Mouse (Mus musculus): ENCODE results near the gene AU040320.

GRCm38 (mm10) chr4:126734700-126735381, 18.5 kb upstream of the AU040320 start:
- TF ChIP-seq POLR2A (IDR thresholded peaks at IDR 0.05; ENCODE audit: borderline replicate concordance, control insufficient read depth, low read depth, low read length): no peak
- TF ChIP-seq CTCF (IDR thresholded peaks at IDR 0.05; ENCODE audit: control insufficient read depth, insufficient read depth, low read length): no peak
